Mouse (Mus musculus): ENCODE measurements around the gene Ddb2. TPM values are rescaled to one million over a fixed set of nuclear protein-coding genes. Genes with fewer than 3 reads are reported as not detected.
"Not testable (repeated sequence)": the region's sequence is repeated elsewhere in the genome, so short reads cannot be mapped to it uniquely, and the experiment has no call there.

The Ddb2 gene
- polyA plus RNA-seq, 1 experiment from 2014 or later: 20.6 TPM

DNA sequence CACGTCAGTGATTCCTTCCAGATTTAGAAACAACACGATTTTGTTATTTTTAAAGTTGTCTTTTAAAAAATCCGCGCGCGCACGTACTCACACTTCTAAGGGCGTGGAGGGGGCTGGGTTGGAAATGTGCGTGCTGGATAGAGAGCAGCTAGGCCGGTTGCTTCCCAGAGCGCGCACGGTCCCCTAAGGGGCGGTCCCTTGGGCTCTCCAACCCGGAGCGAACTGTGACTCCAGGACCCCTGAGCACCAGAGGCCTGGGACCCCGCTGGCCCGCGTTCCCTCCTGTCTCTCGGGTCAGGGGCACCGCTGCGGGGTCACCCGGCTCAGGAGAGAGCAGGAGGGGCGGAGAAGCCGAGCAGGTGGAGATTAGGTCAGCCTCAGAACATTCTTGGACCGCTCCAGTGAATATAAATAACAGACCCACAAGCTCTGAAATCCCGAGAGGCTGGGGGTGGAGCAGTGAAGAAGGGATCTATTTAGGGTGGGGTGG lies 18.9 kb upstream of the Ddb2 start, which contains the start of gene Pacsin3:
Gene Pacsin3 (plus strand): TSS at position 294 of the 490 bp plus-strand sequence.
- Histone ChIP-seq H3K27me3 (ENCODE audit: insufficient read depth, low read length) (peaks cover 13% of the 10 kb centered on the region; the same call in 1 of the 2 replicates), H3K9ac (replicated peaks; ENCODE audit: low read length) (peak within 1 kb of the TSS; percentile 72), H3K4me2 (replicated peaks; ENCODE audit: low read depth, low read length) (peak within 1 kb of the TSS; percentile 90), H3K36me3 (ENCODE audit: insufficient read depth, low read length) (peaks cover 4% of the 10 kb centered on the region; the same call in 1 of the 2 replicates), H3K4me1 (ENCODE audit: insufficient read depth, low read length) (peaks cover 34% of the 10 kb centered on the region), H3K4me3 (ENCODE audit: low read length) (peak within 1 kb of the TSS; percentile 71), H3K27ac (ENCODE audit: low read length) (peak within 1 kb of the TSS; percentile 83), H3K9me3 (ENCODE audit: low read length) (no peaks in the 10 kb centered on the region)
- ATAC-seq (ENCODE audit: low FRiP score, low TSS enrichment): 0 out of 2 replicates have a peak, but pooled peaks have one; percentile 15
- 2% methylated on average over 27 of the region's 27 CpGs for WGBS

DNA sequence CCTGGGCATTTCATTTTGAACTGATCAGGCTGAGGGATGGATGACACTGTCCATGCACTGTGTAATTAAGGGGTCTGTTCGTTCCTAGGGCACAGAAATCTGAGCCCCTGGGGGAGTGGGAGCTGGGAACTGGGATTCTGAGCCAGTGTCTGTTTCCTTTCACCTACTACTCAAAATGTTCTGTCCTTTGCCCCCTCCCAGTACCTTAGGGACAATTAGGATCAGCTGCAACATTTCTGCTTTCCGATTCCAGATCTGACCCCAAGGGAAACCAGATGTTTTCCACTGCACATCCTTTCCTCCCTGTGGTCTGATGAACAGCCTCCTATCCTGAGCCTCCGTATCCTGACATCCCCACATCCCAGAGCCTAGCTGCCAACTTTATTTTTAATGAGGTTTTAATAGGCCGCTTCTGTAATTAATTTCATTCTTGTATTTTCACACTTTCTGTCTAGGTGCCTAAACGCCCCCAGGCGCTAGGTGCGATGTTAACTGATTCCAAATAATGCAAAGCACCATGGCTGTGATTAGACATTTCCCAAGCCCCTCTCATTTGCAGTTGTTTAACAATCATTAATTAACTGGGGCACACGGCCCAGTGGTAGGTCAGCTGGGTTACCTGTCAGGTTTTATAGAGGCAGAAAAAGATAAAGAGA lies 18.1 kb upstream of the Ddb2 start:
- Histone ChIP-seq H3K4me2 (replicated peaks; ENCODE audit: low read depth, low read length) (peak overlapping the region; percentile 90; the same call in 1 of the 2 replicates), H3K36me3 (ENCODE audit: insufficient read depth, low read length) (no peaks in the 10 kb centered on the region), H3K9ac (replicated peaks; ENCODE audit: low read length) (no peak overlapping the region), H3K27me3 (ENCODE audit: insufficient read depth, low read length) (peaks cover 13% of the 10 kb centered on the region; the same call in 1 of the 2 replicates), H3K4me3 (ENCODE audit: low read length) (no peak overlapping the region), H3K9me3 (ENCODE audit: low read length) (no peaks in the 10 kb centered on the region), H3K4me1 (ENCODE audit: insufficient read depth, low read length) (peaks cover 34% of the 10 kb centered on the region), H3K27ac (ENCODE audit: low read length) (no peak overlapping the region)
- 21% methylated on average over 8 of the region's 8 CpGs for WGBS
- no peak for ATAC-seq (ENCODE audit: low FRiP score, low TSS enrichment)

DNA sequence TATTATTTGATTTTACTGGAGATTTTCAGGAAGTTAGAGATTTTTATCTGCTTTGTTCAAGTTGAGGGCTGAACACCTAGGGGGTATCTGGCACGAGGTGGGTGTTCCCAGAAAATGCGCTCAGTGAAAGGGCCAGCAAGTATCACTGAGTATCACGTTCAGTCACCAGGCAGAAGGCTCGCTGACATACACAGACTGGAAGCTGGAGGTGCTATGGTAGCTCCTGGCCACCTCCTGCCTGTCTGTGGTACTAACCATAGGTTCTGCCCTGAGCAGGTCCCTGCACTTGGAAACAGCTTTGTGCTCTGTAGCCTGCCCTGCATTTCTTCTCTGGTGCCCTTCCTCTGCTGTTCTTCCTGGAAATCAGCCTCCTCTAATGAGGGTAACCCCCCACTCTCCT lies 15.7 kb upstream of the Ddb2 start:
- ATAC-seq (ENCODE audit: low FRiP score, low TSS enrichment): no peak
- H3K4me1 ChIP-seq (ENCODE audit: insufficient read depth, low read length): peaks cover 23% of the 10 kb centered on the region
- 50% methylated on average over 4 of the region's 4 CpGs for WGBS
- H3K4me2 ChIP-seq (replicated peaks; ENCODE audit: low read depth, low read length): no peak overlapping the region
- no peaks in the 10 kb centered on the region for H3K36me3 ChIP-seq (ENCODE audit: insufficient read depth, low read length)
- H3K9ac ChIP-seq (replicated peaks; ENCODE audit: low read length): no peak overlapping the region
- no peak overlapping the region for H3K4me3 ChIP-seq (ENCODE audit: low read length)
- no peak overlapping the region for H3K27ac ChIP-seq (ENCODE audit: low read length)
- peaks cover 13% of the 10 kb centered on the region; the same call in 1 of the 2 replicates for H3K27me3 ChIP-seq (ENCODE audit: insufficient read depth, low read length)
- no peaks in the 10 kb centered on the region for H3K9me3 ChIP-seq (ENCODE audit: low read length)

DNA sequence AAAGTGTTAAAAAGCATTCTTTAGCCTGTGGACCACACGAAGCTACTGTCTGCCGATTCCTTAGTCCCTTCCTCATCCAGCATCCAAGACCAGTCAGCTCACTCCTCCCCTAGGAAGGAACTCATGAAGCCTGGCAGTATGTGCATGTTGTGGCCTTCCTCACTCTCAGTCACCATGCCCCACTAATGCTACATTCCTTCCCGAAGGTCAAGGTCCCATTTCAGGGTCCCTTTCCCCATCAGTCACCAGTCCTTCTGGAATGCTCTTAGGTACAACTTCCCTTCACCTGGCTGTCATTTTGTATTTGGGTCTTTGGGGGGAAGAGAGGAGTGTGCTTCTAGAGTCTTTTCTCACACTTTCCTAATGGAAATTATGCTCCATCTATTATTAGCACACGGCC lies 15.2 kb upstream of the Ddb2 start:
- whole genome bisulfite sequencing: 67% methylated on average over 4 of the region's 4 CpGs
- Histone ChIP-seq H3K36me3 (ENCODE audit: insufficient read depth, low read length) (no peaks in the 10 kb centered on the region), H3K9ac (replicated peaks; ENCODE audit: low read length) (no peak overlapping the region), H3K27ac (ENCODE audit: low read length) (no peak overlapping the region), H3K27me3 (ENCODE audit: insufficient read depth, low read length) (peaks cover 13% of the 10 kb centered on the region; the same call in 1 of the 2 replicates), H3K4me3 (ENCODE audit: low read length) (no peak overlapping the region), H3K4me2 (replicated peaks; ENCODE audit: low read depth, low read length) (no peak overlapping the region), H3K9me3 (ENCODE audit: low read length) (no peaks in the 10 kb centered on the region), H3K4me1 (ENCODE audit: insufficient read depth, low read length) (peaks cover 19% of the 10 kb centered on the region)
- ATAC-seq (ENCODE audit: low FRiP score, low TSS enrichment): no peak

DNA sequence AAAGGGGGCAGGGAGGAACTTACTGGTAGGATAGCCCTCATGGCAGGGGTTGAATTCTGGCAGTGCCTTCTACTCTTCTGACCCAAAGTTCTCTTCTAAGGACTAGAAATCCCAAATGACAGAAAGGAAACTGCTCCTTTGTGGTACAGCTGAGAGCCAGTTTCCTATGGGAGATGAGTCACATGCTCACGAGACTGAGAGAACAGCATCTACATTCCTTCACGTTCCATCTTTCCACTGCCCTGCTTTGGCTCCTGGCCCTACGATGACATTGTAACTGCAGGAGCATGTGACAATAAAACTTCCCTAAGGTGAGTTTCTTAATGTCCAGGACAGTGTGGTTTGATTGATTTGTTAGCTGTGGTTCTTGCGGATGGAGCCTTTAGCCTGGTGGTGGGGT lies 11.6 kb upstream of the Ddb2 start:
- Histone ChIP-seq H3K27ac (ENCODE audit: low read length) (no peak overlapping the region), H3K27me3 (ENCODE audit: insufficient read depth, low read length) (no peaks in the 10 kb centered on the region), H3K4me1 (ENCODE audit: insufficient read depth, low read length) (no peaks in the 10 kb centered on the region), H3K36me3 (ENCODE audit: insufficient read depth, low read length) (no peaks in the 10 kb centered on the region), H3K9ac (replicated peaks; ENCODE audit: low read length) (no peak overlapping the region), H3K9me3 (ENCODE audit: low read length) (no peaks in the 10 kb centered on the region), H3K4me3 (ENCODE audit: low read length) (no peak overlapping the region), H3K4me2 (replicated peaks; ENCODE audit: low read depth, low read length) (no peak overlapping the region)
- WGBS: 84% methylated on average over 4 of the region's 4 CpGs
- no peak for ATAC-seq (ENCODE audit: low FRiP score, low TSS enrichment)

DNA sequence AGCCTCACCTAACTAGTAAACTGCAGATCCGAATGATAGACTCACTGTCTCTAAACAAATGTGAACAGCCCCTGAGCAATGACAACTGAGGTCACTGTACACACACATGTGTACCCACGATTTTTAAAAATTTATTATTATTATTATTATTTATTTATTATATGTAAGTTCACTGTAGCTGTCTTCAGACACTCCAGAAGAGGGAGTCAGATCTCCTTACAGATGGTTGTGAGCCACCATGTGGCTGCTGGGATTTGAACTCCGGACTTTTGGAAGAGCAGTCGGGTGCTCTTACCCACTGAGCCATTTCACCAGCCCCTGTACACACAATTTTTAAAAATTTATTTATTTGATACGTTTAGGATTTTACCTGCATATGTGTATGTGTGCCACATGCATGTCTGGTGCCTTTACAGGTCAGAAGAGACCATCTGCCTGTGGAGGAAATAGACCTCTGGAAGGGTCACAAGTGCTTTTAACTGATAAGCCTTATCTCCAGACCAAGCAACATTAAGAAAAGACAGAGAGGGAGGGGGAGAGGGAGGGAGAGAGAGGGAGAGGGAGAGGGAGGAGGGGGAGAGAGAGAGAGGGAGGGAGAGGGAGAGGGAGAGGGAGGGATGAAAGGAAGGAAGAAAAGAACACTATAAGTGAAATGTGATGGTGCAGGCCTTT lies 7.9 kb upstream of the Ddb2 start:
- 80% methylated on average over 5 of the region's 5 CpGs for WGBS
- no peak for ATAC-seq (ENCODE audit: low FRiP score, low TSS enrichment)
- no peaks in the 10 kb centered on the region for H3K27me3 ChIP-seq (ENCODE audit: insufficient read depth, low read length)
- no peak overlapping the region for H3K4me3 ChIP-seq (ENCODE audit: low read length)
- H3K27ac ChIP-seq (ENCODE audit: low read length): no peak overlapping the region
- no peak overlapping the region for H3K4me2 ChIP-seq (replicated peaks; ENCODE audit: low read depth, low read length)
- no peaks in the 10 kb centered on the region for H3K36me3 ChIP-seq (ENCODE audit: insufficient read depth, low read length)
- H3K9me3 ChIP-seq (ENCODE audit: low read length): no peaks in the 10 kb centered on the region
- H3K4me1 ChIP-seq (ENCODE audit: insufficient read depth, low read length): no peaks in the 10 kb centered on the region
- no peak overlapping the region for H3K9ac ChIP-seq (replicated peaks; ENCODE audit: low read length)

DNA sequence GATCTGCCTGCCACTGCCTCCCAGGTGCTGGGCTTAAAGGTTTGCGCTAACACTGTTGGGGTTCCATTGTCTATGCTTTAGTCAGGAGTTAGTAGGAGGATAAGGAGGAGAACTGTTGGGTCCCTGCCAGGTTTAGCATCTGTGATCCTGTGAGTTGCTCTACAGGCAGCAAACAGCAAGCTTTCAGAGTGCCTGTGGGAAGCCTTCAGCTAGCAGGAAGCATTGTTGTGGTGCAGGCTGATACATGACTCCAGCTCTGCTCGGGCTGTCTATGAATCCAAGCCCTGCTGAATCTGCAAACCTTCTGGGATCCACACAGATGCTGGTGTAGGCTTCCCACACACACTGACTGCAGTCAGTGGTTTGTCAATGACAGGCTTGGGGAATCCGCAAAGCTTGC lies 6.6 kb upstream of the Ddb2 start:
- H3K36me3 ChIP-seq (ENCODE audit: insufficient read depth, low read length): no peaks in the 10 kb centered on the region
- no peaks in the 10 kb centered on the region for H3K9me3 ChIP-seq (ENCODE audit: low read length)
- no peaks in the 10 kb centered on the region for H3K4me1 ChIP-seq (ENCODE audit: insufficient read depth, low read length)
- no peak overlapping the region for H3K4me3 ChIP-seq (ENCODE audit: low read length)
- no peak overlapping the region for H3K4me2 ChIP-seq (replicated peaks; ENCODE audit: low read depth, low read length)
- H3K9ac ChIP-seq (replicated peaks; ENCODE audit: low read length): no peak overlapping the region
- no peak overlapping the region for H3K27ac ChIP-seq (ENCODE audit: low read length)
- no peaks in the 10 kb centered on the region for H3K27me3 ChIP-seq (ENCODE audit: insufficient read depth, low read length)
- no peak for ATAC-seq (ENCODE audit: low FRiP score, low TSS enrichment)
- 65% methylated on average over 3 of the region's 3 CpGs for WGBS

DNA sequence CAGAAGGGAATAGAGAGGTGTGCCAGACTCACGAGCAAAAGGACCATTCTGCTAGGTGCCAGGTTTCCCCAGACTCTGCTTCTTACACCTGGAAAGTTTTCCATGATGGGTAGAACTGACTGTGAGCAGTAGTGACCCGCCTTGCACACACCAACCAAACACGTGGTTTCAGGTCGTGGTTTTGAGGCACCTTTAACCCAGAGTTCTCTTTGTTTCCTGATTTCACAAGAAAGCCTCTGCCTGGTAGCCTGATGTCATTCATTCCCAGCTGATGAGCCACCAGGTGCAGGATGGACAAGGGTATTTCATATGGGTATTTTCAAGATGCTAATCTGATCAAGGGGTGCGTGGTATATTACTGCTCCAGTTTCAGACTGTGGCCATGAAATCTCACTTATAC lies 5.8 kb upstream of the Ddb2 start:
- H3K36me3 ChIP-seq (ENCODE audit: insufficient read depth, low read length): no peaks in the 10 kb centered on the region
- no peak overlapping the region for H3K4me2 ChIP-seq (replicated peaks; ENCODE audit: low read depth, low read length)
- H3K9me3 ChIP-seq (ENCODE audit: low read length): no peaks in the 10 kb centered on the region
- H3K4me3 ChIP-seq (ENCODE audit: low read length): no peak overlapping the region
- no peak overlapping the region for H3K27ac ChIP-seq (ENCODE audit: low read length)
- no peak overlapping the region for H3K9ac ChIP-seq (replicated peaks; ENCODE audit: low read length)
- 72% methylated on average over 5 of the region's 5 CpGs for WGBS
- no peaks in the 10 kb centered on the region for H3K4me1 ChIP-seq (ENCODE audit: insufficient read depth, low read length)
- ATAC-seq (ENCODE audit: low FRiP score, low TSS enrichment): no peak
- H3K27me3 ChIP-seq (ENCODE audit: insufficient read depth, low read length): no peaks in the 10 kb centered on the region

DNA sequence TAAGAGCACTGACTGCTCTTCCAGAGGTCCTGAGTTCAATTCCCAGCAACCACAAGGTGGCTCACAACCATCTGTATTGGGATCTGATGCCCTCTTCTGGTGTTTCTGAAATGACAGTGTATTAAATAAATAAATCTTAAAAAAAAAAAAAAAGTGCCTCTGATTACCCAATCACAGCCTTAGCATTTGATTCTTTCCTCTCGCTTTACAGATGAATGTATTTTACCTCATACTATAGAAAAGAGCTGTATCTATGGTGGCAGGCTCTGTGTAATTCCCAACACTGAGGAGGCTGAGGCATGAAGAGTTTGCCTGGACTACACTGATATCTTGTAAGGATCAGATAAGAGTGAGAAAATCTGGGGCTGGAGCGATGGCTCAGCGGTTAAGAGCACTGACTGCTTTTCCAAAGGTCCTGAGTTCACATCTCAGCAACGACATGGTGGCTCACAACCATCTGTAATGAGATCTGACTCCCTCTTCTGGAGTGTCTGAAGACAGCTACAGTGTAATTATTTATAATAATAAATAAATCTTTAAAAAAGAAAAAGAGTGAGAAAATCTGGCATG lies 814 bp upstream of the Ddb2 start:
- WGBS: 27% methylated on average over 4 of the region's 4 CpGs
- H3K9me3 ChIP-seq (ENCODE audit: low read length); H3K36me3 ChIP-seq (ENCODE audit: insufficient read depth, low read length); H3K27me3 ChIP-seq (ENCODE audit: insufficient read depth, low read length); H3K4me1 ChIP-seq (ENCODE audit: insufficient read depth, low read length): not testable (repeated sequence)
- Histone ChIP-seq H3K9ac (replicated peaks; ENCODE audit: low read length) (peak overlapping the region; percentile 76), H3K27ac (ENCODE audit: low read length) (peak overlapping the region; percentile 97), H3K4me3 (ENCODE audit: low read length) (peak overlapping the region; percentile 52), H3K4me2 (replicated peaks; ENCODE audit: low read depth, low read length) (peak overlapping the region; percentile 91)
- ATAC-seq (ENCODE audit: low FRiP score, low TSS enrichment): peak; percentile 33; the same call in 1 of the 2 replicates

DNA sequence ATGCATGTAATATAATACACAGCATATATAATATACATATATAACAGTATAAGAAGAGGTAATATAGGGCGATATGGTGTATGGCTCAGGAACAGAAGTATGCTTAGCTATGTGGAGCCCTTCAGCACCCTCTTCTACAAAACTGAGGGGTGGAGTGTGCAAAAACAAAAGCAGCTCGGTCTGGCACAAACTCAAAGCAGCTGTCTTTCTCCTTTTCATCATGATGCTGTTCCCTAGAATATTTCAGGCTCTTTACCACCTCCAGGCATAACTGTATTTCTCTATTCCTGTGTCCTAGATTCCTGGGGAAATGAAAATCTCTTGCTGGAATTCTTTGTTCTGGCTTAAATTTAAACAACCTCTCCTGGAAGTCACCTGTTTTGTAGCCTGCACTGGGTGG lies 7.0 kb downstream of the Ddb2 start:
- no peak overlapping the region for H3K9ac ChIP-seq (replicated peaks; ENCODE audit: low read length)
- 90% methylated on average over 2 of the region's 2 CpGs for WGBS
- H3K4me2 ChIP-seq (replicated peaks; ENCODE audit: low read depth, low read length): no peak overlapping the region
- H3K27ac ChIP-seq (ENCODE audit: low read length): no peak overlapping the region
- no peaks in the 10 kb centered on the region for H3K4me1 ChIP-seq (ENCODE audit: insufficient read depth, low read length)
- no peaks in the 10 kb centered on the region for H3K27me3 ChIP-seq (ENCODE audit: insufficient read depth, low read length)
- H3K36me3 ChIP-seq (ENCODE audit: insufficient read depth, low read length): no peaks in the 10 kb centered on the region
- H3K9me3 ChIP-seq (ENCODE audit: low read length): no peaks in the 10 kb centered on the region
- H3K4me3 ChIP-seq (ENCODE audit: low read length): no peak overlapping the region
- ATAC-seq (ENCODE audit: low FRiP score, low TSS enrichment): no peak
